Mouse (Mus musculus) spleen, adult 2 months (tissue): ENCODE measurements around the gene Padi4. TPM values are rescaled to one million over a fixed set of nuclear protein-coding genes. Genes with fewer than 3 reads are reported as not detected.
A peak's percentile ranks its signal among the peaks of the same experiment; 100 is the strongest.

Experiments used
- DNase-seq, 2 experiments: peaks; one replicate each; pipeline versions ENCODE4 v3.0.0 to v3.0.0-alpha.2; 2012 to 2021; ENCODE audit warnings: low spot score in 2 of 2, low read depth in 1 of 2
- H3K27ac ChIP-seq: fragments of 200-500 bp; 2 replicates; pipeline ENCODE4 v1.5.1; 2012; ENCODE audit warnings: low read length, inconsistent platforms; ENCODE audit not compliant: insufficient read depth
- H3K27me3 ChIP-seq: fragments of 200-500 bp; 2 replicates; pipeline ENCODE4 v1.6.1; 2012; ENCODE audit warnings: mild to moderate bottlenecking, moderate library complexity, low read length, inconsistent platforms; ENCODE audit not compliant: control insufficient read depth, insufficient read depth
- H3K36me3 ChIP-seq: fragments of 200-500 bp; 2 replicates; pipeline ENCODE4 v1.6.1; 2012; ENCODE audit warnings: mild to moderate bottlenecking, low read length, inconsistent platforms; ENCODE audit not compliant: control insufficient read depth, insufficient read depth
- H3K4me1 ChIP-seq: fragments of 200-500 bp; 2 replicates; pipeline ENCODE4 v1.6.1; 2011; ENCODE audit warnings: inconsistent platforms; ENCODE audit not compliant: control insufficient read depth, insufficient read depth, insufficient read length
- H3K4me3 ChIP-seq: fragments of 200-500 bp; 2 replicates; pipeline ENCODE4 v1.5.1; 2011; ENCODE audit warnings: mild to moderate bottlenecking, inconsistent platforms; ENCODE audit not compliant: insufficient read depth, insufficient read length; ENCODE audit errors: extremely low read depth
- CTCF ChIP-seq: fragments of 200-500 bp; IDR thresholded peaks from 2 replicates; pipeline ENCODE4 v1.5.1; 2011; ENCODE audit warnings: mild to moderate bottlenecking, inconsistent platforms; ENCODE audit not compliant: insufficient read depth, insufficient read length, insufficient replicate concordance; ENCODE audit errors: extremely low read depth
- POLR2A ChIP-seq: fragments of 200-500 bp; IDR thresholded peaks from 2 replicates; pipeline ENCODE4 v1.6.1; 2011; ENCODE audit warnings: low read depth, low read length, inconsistent platforms
- WGBS: fragments of 180-500 bp; shearing (Covaris S2); methylation state at CpG from one replicate; pipeline ENCODE4 v1.1.7; 2018; 5-methylcytosine and 5-hydroxymethylcytosine counted together
- polyA plus RNA-seq: library from polyadenylated mRNA; depleted of rRNA; stranded (reverse); fragments of >200 nt; gene quantifications from 2 replicates; pipeline ENCODE4 v1.2.3, GENCODE M21; 2012

The Padi4 gene
- polyA plus RNA-seq, 1 experiment, result 4.1 TPM

DNA sequence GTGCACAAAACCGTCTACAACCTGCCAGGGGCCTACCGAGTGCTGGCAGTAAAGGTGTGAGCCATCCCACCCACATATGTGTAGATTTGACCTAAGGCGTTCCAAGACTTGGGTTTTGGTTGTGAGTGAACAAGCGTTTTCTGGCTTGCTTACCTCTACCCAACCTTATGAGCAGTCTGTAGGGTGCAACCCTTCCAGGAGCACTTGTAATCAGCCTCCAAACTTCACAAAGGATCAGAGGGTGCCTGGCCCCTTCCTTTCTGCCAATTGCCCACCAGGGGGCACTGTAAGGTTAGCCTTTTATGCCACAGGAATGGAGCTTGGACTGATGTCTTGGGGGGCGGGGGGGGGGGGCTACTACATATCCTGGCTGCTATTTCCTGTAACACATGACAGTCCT lies 50.2 kb downstream of the Padi4 start:
- Histone ChIP-seq H3K4me3 (no peak overlapping the region), H3K4me1 (no peaks in the 10 kb centered on the region), H3K36me3 (peaks cover 32% of the 10 kb centered on the region), H3K27ac (no peak overlapping the region), H3K27me3 (no peaks in the 10 kb centered on the region)
- no peak for DNase-seq
- 72% methylated on average over 5 of the region's 5 CpGs for WGBS
- TF ChIP-seq POLR2A (no peak), CTCF (peak; percentile 48; the same call in 1 of the 2 replicates)

DNA sequence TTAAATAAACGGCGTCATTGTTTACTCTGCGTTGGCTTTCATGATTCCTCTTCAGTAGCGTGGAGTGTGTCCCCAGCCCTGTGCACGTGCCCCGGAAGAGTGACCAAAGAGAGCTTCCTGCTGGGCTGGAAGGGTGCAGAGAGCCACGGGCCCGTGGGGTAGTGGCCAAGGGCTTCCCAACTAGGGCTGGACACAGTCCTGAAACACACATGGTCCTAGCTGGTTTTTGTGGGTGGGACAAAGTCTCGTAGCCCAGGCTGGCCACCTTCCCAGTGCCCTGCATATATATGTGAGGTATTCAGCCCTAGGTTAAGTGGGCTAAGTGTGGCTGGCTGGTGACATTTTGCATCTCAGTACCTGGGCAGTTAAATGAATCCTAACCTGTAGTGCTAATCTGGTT lies 50.8 kb downstream of the Padi4 start:
- Histone ChIP-seq H3K36me3 (peaks cover 35% of the 10 kb centered on the region), H3K4me1 (no peaks in the 10 kb centered on the region), H3K4me3 (no peak overlapping the region), H3K27ac (no peak overlapping the region), H3K27me3 (no peaks in the 10 kb centered on the region)
- DNase-seq, result no peak
- TF ChIP-seq CTCF (no peak), POLR2A (no peak)
- WGBS, result 88% methylated on average over 9 of the region's 9 CpGs

DNA sequence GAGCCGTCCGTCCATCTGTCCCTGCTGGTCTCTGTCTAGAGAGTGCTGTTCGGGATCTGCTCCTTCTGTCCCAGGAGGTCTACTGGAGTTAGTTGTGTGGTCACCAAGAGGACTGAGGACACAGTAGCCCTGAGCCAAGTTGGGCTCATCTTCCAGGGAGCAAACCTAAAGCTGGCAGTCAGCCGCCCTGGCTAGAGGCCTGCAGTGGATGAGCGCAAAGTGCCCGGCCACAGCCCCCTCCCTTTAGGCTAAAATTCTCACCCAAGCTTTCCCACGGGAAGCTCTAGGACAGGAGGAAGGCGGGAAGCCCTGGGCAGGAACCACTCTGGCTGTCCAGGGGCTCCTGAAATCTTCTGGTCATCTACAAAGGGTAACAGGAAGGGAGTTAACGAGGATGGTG lies 51.3 kb downstream of the Padi4 start:
- no peak for DNase-seq
- no peak overlapping the region for H3K4me3 ChIP-seq
- H3K36me3 ChIP-seq, result peaks cover 40% of the 10 kb centered on the region
- H3K27ac ChIP-seq, result no peak overlapping the region
- no peak for TF ChIP-seq CTCF
- no peak for TF ChIP-seq POLR2A
- H3K27me3 ChIP-seq, result no peaks in the 10 kb centered on the region
- 94% methylated on average over 9 of the region's 9 CpGs for WGBS
- H3K4me1 ChIP-seq, result no peaks in the 10 kb centered on the region

DNA sequence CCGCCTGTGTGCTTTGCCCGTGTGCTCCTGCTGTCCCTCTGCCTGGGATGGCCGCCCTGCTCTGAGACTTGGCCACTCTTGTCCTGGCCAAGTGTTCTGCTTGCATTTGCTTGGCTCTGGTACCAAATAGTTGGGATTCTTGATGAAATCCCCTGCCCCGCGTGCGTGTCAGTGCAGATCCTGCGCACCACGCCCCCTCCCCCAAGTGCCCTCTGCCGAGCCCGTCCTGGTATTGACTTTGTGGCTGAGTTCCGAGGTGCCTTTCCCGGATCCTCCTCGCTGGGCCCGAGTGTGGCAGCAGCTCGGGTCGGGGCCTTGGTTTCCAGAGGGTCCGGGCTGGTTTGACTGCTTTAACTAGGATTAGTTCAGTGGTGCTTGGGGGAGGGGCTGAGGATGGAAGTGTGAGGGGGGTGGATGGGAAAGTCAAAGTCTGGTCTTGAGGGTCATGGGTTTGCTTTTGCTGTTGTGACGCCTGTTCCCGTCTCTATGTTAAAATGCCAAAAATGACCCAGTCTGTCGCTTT lies 52.0 kb downstream of the Padi4 start:
- H3K4me3 ChIP-seq, result no peak overlapping the region
- peaks cover 44% of the 10 kb centered on the region for H3K36me3 ChIP-seq

DNA sequence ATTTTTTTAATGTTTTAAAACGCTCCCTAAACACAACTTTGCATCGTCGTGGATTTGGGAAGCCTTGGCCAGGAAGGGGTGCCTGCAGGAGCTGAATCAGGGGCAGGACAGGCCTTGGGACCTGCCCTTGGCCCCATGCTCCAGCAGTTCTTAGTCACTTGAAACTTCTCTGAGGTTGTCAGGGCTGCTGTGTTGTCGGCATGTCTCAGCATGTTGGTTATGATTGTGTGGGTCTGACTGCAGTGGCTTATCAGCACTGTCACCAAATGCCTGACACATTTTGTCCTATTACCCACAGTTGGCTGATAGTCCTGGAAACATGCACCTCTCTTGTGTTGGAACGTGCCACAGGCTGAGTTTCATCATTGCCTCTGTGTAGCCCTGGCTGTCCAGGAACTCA lies 53.9 kb downstream of the Padi4 start:
- 91% methylated on average over 5 of the region's 5 CpGs for WGBS
- no peaks in the 10 kb centered on the region for H3K27me3 ChIP-seq
- H3K36me3 ChIP-seq, result peaks cover 63% of the 10 kb centered on the region
- H3K4me3 ChIP-seq, result no peak overlapping the region
- no peak overlapping the region for H3K27ac ChIP-seq
- TF ChIP-seq POLR2A (no peak), CTCF (no peak)
- H3K4me1 ChIP-seq, result no peaks in the 10 kb centered on the region
- no peak for DNase-seq

More for the DNA sequence above, 52.0 kb downstream of the Padi4 start:
- TF ChIP-seq CTCF (no peak), POLR2A (no peak)
- 94% methylated on average over 20 of the region's 20 CpGs for WGBS
- H3K4me1 ChIP-seq, result no peaks in the 10 kb centered on the region
- H3K27ac ChIP-seq, result no peak overlapping the region
- H3K27me3 ChIP-seq, result no peaks in the 10 kb centered on the region
- DNase-seq, result no peak

DNA sequence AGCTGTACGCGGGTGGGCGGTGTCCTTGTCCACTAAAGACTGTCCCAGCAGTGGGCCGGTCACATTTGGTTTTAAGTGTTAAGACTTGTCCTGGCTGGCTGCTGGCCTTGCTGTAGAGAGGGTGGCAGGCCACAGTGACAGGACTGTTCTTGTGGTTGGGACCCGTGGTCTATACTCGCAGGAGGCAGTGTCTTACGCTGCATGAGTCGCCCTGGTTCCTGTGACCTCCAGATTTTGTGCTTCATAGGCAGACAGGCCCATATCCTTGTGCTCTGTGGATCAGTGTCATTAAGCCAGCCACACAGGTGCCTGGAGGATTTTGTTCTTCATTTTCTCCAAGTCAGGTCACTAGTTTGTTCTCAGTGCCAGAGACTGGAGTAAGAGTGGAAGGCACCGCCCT lies 55.6 kb downstream of the Padi4 start:
- Histone ChIP-seq H3K4me3 (no peak overlapping the region), H3K27ac (no peak overlapping the region), H3K36me3 (peaks cover 68% of the 10 kb centered on the region), H3K27me3 (no peaks in the 10 kb centered on the region), H3K4me1 (no peaks in the 10 kb centered on the region)
- 90% methylated on average over 9 of the region's 9 CpGs for WGBS
- no peak for DNase-seq
- TF ChIP-seq POLR2A (no peak), CTCF (no peak)

DNA sequence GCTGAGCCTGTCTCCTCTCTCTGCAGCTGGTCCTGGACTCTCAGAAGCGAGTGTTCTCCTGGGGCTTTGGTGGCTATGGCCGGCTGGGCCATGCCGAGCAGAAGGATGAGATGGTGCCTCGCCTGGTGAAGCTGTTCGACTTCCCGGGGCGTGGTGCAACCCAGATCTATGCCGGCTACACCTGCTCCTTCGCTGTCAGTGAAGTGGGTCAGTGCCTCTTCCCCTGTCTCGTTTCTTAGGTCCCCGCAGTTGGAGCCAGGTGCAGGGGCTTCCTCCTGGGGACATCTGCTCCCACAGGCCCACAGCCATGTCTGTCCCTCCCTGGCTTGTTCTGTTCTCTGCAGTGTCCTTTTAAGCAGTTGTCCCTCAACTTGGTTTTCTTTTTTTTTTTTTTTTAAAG lies 57.0 kb downstream of the Padi4 start:
- no peak overlapping the region for H3K27ac ChIP-seq
- no peak for TF ChIP-seq CTCF
- no peak for TF ChIP-seq POLR2A
- WGBS, result 85% methylated on average over 11 of the region's 11 CpGs
- no peaks in the 10 kb centered on the region for H3K4me1 ChIP-seq
- peaks cover 77% of the 10 kb centered on the region for H3K36me3 ChIP-seq
- no peak overlapping the region for H3K4me3 ChIP-seq
- H3K27me3 ChIP-seq, result no peaks in the 10 kb centered on the region
- DNase-seq, result no peak

DNA sequence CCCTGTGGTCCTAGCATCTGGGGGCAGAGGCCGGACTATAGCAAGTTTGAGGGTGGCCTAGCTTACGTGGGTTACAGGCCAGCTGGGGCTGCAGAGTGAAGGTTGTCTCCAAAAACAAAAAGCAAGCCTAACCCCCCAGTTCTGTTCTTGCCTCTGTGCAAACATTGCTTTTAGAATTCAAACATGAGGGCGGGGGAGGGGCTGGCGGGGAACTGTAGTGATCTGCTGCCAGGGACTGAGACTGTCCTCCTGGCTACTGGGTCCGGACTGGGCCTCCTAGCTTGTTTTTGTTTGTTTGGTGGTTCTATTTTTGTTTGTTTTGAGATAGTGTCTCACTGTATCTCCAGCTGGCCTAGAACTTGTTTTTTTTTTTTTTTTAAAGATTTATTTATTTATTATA lies 59.5 kb downstream of the Padi4 start:
- no peak for DNase-seq
- Histone ChIP-seq H3K4me1 (no peaks in the 10 kb centered on the region), H3K27ac (no peak overlapping the region), H3K36me3 (peaks cover 75% of the 10 kb centered on the region), H3K4me3 (no peak overlapping the region), H3K27me3 (no peaks in the 10 kb centered on the region)
- no peak for TF ChIP-seq CTCF
- no peak for TF ChIP-seq POLR2A
- 95% methylated on average over 5 of the region's 5 CpGs for WGBS
